In genomic region chr7:114827360-114827759, GRCm38 (mm10) we compare ENCODE assay signal across 20 mouse cellular contexts.
A peak's percentile ranks its signal among the peaks of the same experiment; 100 is the strongest.
DNase-seq lines count a peak whose midpoint lies in the region; ATAC-seq lines count a peak whose summit lies in the region.
"Had no signal": no experiment of that assay in that cellular context is flagged by ENCODE, and none has a peak within 500 bp of the region (broad histone marks: within the 10 kb centered on the region; RNA-seq: fewer than 3 reads in every experiment).

No protein-coding gene starts in this region.

- no peaks in the 10 kb centered on the region for H3K36me3 ChIP-seq in heart, embryonic 16.5 days (ENCODE audit: control insufficient read depth, insufficient read depth)
- no peaks in the 10 kb centered on the region for H3K36me3 ChIP-seq in limb, embryonic 13.5 days
- no peaks in the 10 kb centered on the region for H3K36me3 ChIP-seq in limb, embryonic 10.5 days

- WGBS in heart, embryonic 16.5 days = 57% methylated on average over 4 of the region's 4 CpGs
- WGBS in limb, embryonic 13.5 days = 43% methylated on average over 4 of the region's 4 CpGs
- WGBS in limb, embryonic 10.5 days = 91% methylated on average over 4 of the region's 4 CpGs

- DNase-seq in heart, postnatal 25 days (ENCODE audit: low spot score) = no peak
- no peak for DNase-seq in limb, embryonic 10.5 days (ENCODE audit: low spot score)
- DNase-seq in c-Kit-positive CD71-positive TER-119-positive erythroid progenitor cells, embryonic 14.5 days (ENCODE audit: low spot score) = no peak
- DNase-seq: cerebellum, adult 18-20 months; kidney, adult 2 months; kidney, postnatal 25 days; layer of hippocampus, adult 9-11 months; liver; liver, postnatal 0 days; right cerebral cortex, postnatal 4 days; thymus, postnatal 36 days had no signal

- no peaks in the 10 kb centered on the region for H3K9me3 ChIP-seq in heart, embryonic 16.5 days (replicated peaks; ENCODE audit: control insufficient read depth, low read length)
- H3K9me3 ChIP-seq in limb, embryonic 13.5 days = no peaks in the 10 kb centered on the region; the same call in 1 of the 2 replicates
- no peaks in the 10 kb centered on the region for H3K9me3 ChIP-seq in limb, embryonic 10.5 days (replicated peaks)

- intact Hi-C loops in heart, postnatal 25 days (cut with DNase I) = no loop called here

- no peak overlapping the region for H3K27ac ChIP-seq in heart, embryonic 16.5 days (ENCODE audit: low read length)
- H3K27ac ChIP-seq in limb, embryonic 13.5 days = no peak overlapping the region
- no peak overlapping the region for H3K27ac ChIP-seq in limb, embryonic 10.5 days
- H3K27ac ChIP-seq: heart, adult 2 months had no signal

- H3K4me3 ChIP-seq in heart, embryonic 16.5 days (ENCODE audit: low read length) = no peak overlapping the region
- no peak overlapping the region for H3K4me3 ChIP-seq in limb, embryonic 13.5 days
- H3K4me3 ChIP-seq in limb, embryonic 10.5 days = no peak overlapping the region
- H3K4me3 ChIP-seq: erythroblast, embryonic 14.5 days; heart, adult 2 months; megakaryocyte, embryonic 14.5 days had no signal

- H3K9ac ChIP-seq in heart, embryonic 16.5 days (ENCODE audit: low read length) = no peak overlapping the region
- H3K9ac ChIP-seq in limb, embryonic 13.5 days = no peak overlapping the region
- H3K9ac ChIP-seq: liver, postnatal 0 days had no signal

- H3K27me3 ChIP-seq in heart, embryonic 16.5 days (ENCODE audit: control insufficient read depth, insufficient read depth, low read length) = no peaks in the 10 kb centered on the region
- peaks cover 83% of the 10 kb centered on the region for H3K27me3 ChIP-seq in limb, embryonic 13.5 days
- H3K27me3 ChIP-seq in limb, embryonic 10.5 days (ENCODE audit: low read depth, poor library complexity, severe bottlenecking) = no peaks in the 10 kb centered on the region

- peaks cover 8% of the 10 kb centered on the region for H3K4me1 ChIP-seq in heart, embryonic 16.5 days (ENCODE audit: control insufficient read depth, insufficient read depth, low read length)
- peaks cover 9% of the 10 kb centered on the region for H3K4me1 ChIP-seq in limb, embryonic 13.5 days
- H3K4me1 ChIP-seq in limb, embryonic 10.5 days = peaks cover 11% of the 10 kb centered on the region
- H3K4me1 ChIP-seq: megakaryocyte, embryonic 14.5 days had no signal

- no peak overlapping the region for H3K4me2 ChIP-seq in heart, embryonic 16.5 days (ENCODE audit: low read depth, low read length)
- H3K4me2 ChIP-seq in limb, embryonic 13.5 days (replicated peaks) = no peak overlapping the region

- peak; percentile 70; the same call in 1 of the 2 replicates for ATAC-seq in heart, embryonic 16.5 days (replicated peaks; ENCODE audit: extremely low read depth, insufficient read depth, low FRiP score)
- peak; percentile 45; the same call in 1 of the 2 replicates for ATAC-seq in limb, embryonic 13.5 days (ENCODE audit: low FRiP score, low read depth)
- peak; percentile 75 for ATAC-seq in common myeloid progenitor, adult 5-6 weeks (replicated peaks; ENCODE audit: low read depth, poor library complexity, severe bottlenecking)
- peak; percentile 62; the same call in 1 of the 2 replicates for ATAC-seq in granulocyte monocyte progenitor cell, adult 5-6 weeks (replicated peaks; ENCODE audit: poor library complexity, severe bottlenecking)
- ATAC-seq: forebrain, embryonic 14.5 days; liver, postnatal 0 days; midbrain, embryonic 16.5 days had no signal
